Mouse (Mus musculus): ENCODE measurements around the gene CT030661.1.
"Not testable (repeated sequence)": the region's sequence is repeated elsewhere in the genome, so short reads cannot be mapped to it uniquely, and the experiment has no call there.

Gene CT030661.1

GRCm38 (mm10) chr17:22314730-22315226 lies at the start of gene CT030661.1:
Gene CT030661.1 (minus strand): TSS chr17:22314837.
- peak; percentile 86 for DNase-seq (ENCODE audit: low read depth, low spot score)

GRCm38 (mm10) chr17:22363895-22364294 lies 49.3 kb upstream of the CT030661.1 start:
- no peak for DNase-seq (ENCODE audit: low read depth, low spot score)

DNA sequence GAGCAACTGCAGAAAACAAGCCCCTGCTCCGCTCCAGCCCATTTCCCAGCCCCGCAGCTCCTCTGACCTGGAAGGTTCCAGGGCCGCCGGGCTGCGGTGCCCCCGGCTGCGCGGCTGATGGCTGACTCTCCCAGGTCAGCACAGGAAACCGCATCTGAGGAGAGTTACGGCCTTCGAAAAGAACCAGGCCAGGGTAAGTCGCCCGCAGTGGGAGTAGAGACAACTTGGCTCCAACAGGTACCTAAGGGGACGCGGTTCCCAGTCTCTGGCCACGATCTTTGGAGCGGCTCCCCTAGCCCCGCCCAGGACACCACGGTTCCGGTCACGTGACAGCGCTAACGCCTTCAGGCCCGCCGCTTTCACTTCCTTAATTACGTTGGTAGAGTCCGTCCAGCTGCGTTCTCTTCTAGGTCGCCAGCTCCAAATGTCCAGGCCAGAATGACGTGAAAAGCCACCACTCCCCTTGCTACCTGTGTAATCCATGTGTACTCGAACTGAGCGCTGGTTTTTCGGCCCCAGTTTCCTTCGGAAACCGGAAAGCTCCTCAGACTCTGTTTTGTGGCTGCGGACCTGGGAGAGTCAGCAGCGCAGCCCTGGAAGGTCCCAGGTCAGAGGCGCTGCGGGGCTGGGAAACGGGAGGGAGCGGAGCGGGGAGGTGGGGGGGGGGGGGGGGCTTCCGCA lies 46.6 kb upstream of the CT030661.1 start, which contains the start of the genes Zfp944 and Zfp758:
Gene Zfp944 (minus strand): TSS at position 300 of the 681 bp plus-strand sequence.
Gene Zfp758 (plus strand): TSS at position 353 of the 681 bp plus-strand sequence.
- DNase-seq (ENCODE audit: low read depth, low spot score): peak; percentile 24

- DNase-seq (ENCODE audit: low read depth, low spot score): no peak
Observed at GRCm38 (mm10) chr17:22360572-22360971, 45.9 kb upstream of the CT030661.1 start.

GRCm38 (mm10) chr17:22352794-22353193 lies 38.2 kb upstream of the CT030661.1 start:
- DNase-seq (ENCODE audit: low read depth, low spot score): no peak

DNA sequence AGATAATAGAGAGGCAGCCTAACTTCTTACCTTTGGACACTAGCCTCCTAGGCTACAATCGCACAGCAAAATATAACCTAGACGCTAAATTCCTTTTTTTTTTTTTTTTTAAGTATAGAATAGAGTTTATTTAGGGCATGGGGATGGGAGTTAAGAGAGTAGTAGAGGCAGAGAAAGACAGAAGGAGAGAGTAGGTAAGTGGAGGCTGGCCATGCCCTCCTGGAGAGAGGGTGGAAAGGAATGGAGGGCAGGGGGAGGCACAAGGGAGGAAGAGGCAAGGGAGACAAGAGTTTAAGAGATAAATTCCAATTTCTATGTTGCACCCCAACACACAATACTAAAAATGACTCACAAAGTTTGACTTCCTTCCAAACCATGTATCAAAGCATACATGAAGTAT lies 610 bp upstream of the CT030661.1 start:
- not testable (repeated sequence) for DNase-seq (ENCODE audit: low read depth, low spot score)

GRCm38 (mm10) chr17:22314219-22314618 lies 418 bp downstream of the CT030661.1 start:
- not testable (repeated sequence) for DNase-seq (ENCODE audit: low read depth, low spot score)
